Mouse (Mus musculus) heart, postnatal 0 days (tissue): ENCODE results near the gene Gramd2. TPM values are rescaled to one million over a fixed set of nuclear protein-coding genes. Genes with fewer than 3 reads are reported as not detected.

Source experiments
- ATAC-seq: fragments of 200-750 bp; cut with Nextera tagmentation; 2 replicates; pipeline ENCODE4 v1.8.0; 2017; ENCODE audit warnings: low read depth, moderate number of reproducible peaks, moderate library complexity; ENCODE audit not compliant: insufficient read depth
- DNase-seq: peaks from one replicate; pipeline ENCODE4 v3.0.0-alpha.2; 2016; ENCODE audit warnings: low spot score
- H3K27ac ChIP-seq: fragments of 300-500 bp; sonication (generic); 2 replicates; pipeline ENCODE4 v1.5.1; 2014; ENCODE audit warnings: low read depth, mild to moderate bottlenecking
- H3K27me3 ChIP-seq: fragments of 300-500 bp; sonication (generic); 2 replicates; pipeline ENCODE4 v1.6.1; 2014; ENCODE audit warnings: low read length, mixed read lengths; ENCODE audit not compliant: control insufficient read depth, insufficient read depth
- H3K36me3 ChIP-seq: fragments of 300-500 bp; sonication (generic); replicated peaks from 2 replicates; pipeline ENCODE4 v1.6.1; 2014; ENCODE audit warnings: low read length, mixed read lengths; ENCODE audit not compliant: control insufficient read depth, insufficient read depth
- H3K4me1 ChIP-seq: fragments of 300-500 bp; sonication (generic); 2 replicates; pipeline ENCODE4 v1.6.1; 2014; ENCODE audit warnings: antibody characterized with exemption; ENCODE audit not compliant: control insufficient read depth, insufficient read depth
- H3K4me2 ChIP-seq: fragments of 300-500 bp; sonication (generic); 2 replicates; pipeline ENCODE4 v1.6.1; 2014; ENCODE audit warnings: low read depth, mild to moderate bottlenecking, low read length, moderate library complexity
- H3K4me3 ChIP-seq: fragments of 300-500 bp; sonication (generic); 2 replicates; pipeline ENCODE4 v1.5.1; 2014; ENCODE audit warnings: low read depth, low read length
- H3K9ac ChIP-seq: fragments of 300-500 bp; sonication (generic); replicated peaks from 2 replicates; pipeline ENCODE4 v1.6.1; 2014; ENCODE audit warnings: low read depth, low read length, mixed read lengths
- H3K9me3 ChIP-seq: fragments of 300-500 bp; sonication (generic); replicated peaks from 2 replicates; pipeline ENCODE4 v1.6.1; 2016; ENCODE audit warnings: low read length; ENCODE audit not compliant: control insufficient read depth
- CTCF ChIP-seq: IDR thresholded peaks from 2 replicates; pipeline ENCODE4 v1.5.1; 2016; ENCODE audit warnings: antibody characterized with exemption, control low read depth, low read depth
- EP300 ChIP-seq: IDR thresholded peaks from 2 replicates; pipeline ENCODE4 v1.6.1; 2016; ENCODE audit warnings: antibody characterized with exemption, low read depth
- WGBS: fragments of 180-500 bp; shearing (Covaris S2); extraction: QIAGEN DNeasy Blood & Tissue Kit; methylation state at CpG from one replicate; pipeline ENCODE4 v1.1.7; 2014; 5-methylcytosine and 5-hydroxymethylcytosine counted together
- polyA plus RNA-seq: library from polyadenylated mRNA; unstranded; fragments of >200 nt; fragmentation: Nextera tagmentation; extraction: Ambion mirVana; gene quantifications from 2 replicates; pipeline ENCODE4 v1.2.1, GENCODE M21; 2015
- total RNA-seq: library from RNA; depleted of rRNA; stranded (reverse); fragments of >200 nt; gene quantifications from 2 replicates; pipeline ENCODE4 v1.2.3, GENCODE M21; 2014; ENCODE audit warnings: low replicate concordance

The Gramd2 gene
- total and polyA plus RNA-seq, 2 experiments from 2014 or later: 0.16 TPM; not detected in 1

GRCm38 (mm10) chr9:59659036-59660026, 20.6 kb upstream of the Gramd2 start:
- H3K9ac ChIP-seq: no peak overlapping the region; the same call in 1 of the 2 replicates
- ATAC-seq (0 out of 2 replicates have a peak, but pooled peaks have one; percentile 22), DNase-seq (peak; percentile 86)
- TF ChIP-seq EP300: no peak
- TF ChIP-seq CTCF: peak; percentile 73
- H3K4me1 ChIP-seq: peaks cover 57% of the 10 kb centered on the region
- WGBS: 11% methylated on average over 14 of the region's 14 CpGs
- H3K36me3 ChIP-seq: peaks cover 4% of the 10 kb centered on the region; the same call in 1 of the 2 replicates
- H3K27me3 ChIP-seq: no peaks in the 10 kb centered on the region
- H3K4me2 ChIP-seq: peak overlapping the region; percentile 63
- peak overlapping the region; percentile 90 for H3K4me3 ChIP-seq
- peak overlapping the region; percentile 98 for H3K27ac ChIP-seq
- H3K9me3 ChIP-seq: no peaks in the 10 kb centered on the region

DNA sequence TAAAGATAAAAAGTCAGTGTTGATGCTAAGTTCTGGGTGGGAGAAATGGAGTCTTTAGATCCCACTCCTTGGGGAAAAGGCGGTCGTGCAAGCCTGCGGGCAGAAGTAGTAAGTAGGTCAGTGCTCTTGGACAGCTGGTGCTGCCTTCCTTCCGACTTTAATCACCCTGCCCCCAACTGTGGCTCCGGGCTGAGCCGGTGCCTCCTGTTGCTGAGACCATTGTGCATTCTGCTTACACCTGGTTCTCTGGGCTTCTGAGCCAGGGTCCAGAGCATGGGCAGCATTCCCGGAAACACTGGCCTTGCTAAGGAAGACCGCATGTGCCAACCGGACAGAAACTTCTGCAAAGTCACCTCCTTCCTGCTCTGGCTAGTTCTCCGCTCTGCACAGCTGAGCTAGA, 19.5 kb upstream of the Gramd2 start:
- DNase-seq (no peak), ATAC-seq (no peak)
- no peaks in the 10 kb centered on the region for H3K27me3 ChIP-seq
- peaks cover 61% of the 10 kb centered on the region for H3K4me1 ChIP-seq
- H3K36me3 ChIP-seq: peaks cover 8% of the 10 kb centered on the region
- H3K27ac ChIP-seq: peak overlapping the region; percentile 98
- H3K4me3 ChIP-seq: peak overlapping the region; percentile 90
- 15% methylated on average over 10 of the region's 10 CpGs for WGBS
- no peak for TF ChIP-seq EP300
- TF ChIP-seq CTCF: no peak
- peak overlapping the region; percentile 4; the same call in 1 of the 2 replicates for H3K9ac ChIP-seq
- no peaks in the 10 kb centered on the region for H3K9me3 ChIP-seq
- peak overlapping the region; percentile 63 for H3K4me2 ChIP-seq

- peak overlapping the region; percentile 63 for H3K4me2 ChIP-seq
- peaks cover 18% of the 10 kb centered on the region for H3K36me3 ChIP-seq
- H3K9ac ChIP-seq: 0 out of 2 replicates have a peak overlapping the region, but pooled peaks have one; percentile 4
- ATAC-seq (no peak), DNase-seq (no peak)
- H3K9me3 ChIP-seq: no peaks in the 10 kb centered on the region
- peaks cover 59% of the 10 kb centered on the region for H3K4me1 ChIP-seq
- no peak overlapping the region for H3K4me3 ChIP-seq
- WGBS: 26% methylated on average over 6 of the region's 6 CpGs
- TF ChIP-seq EP300 (no peak), CTCF (no peak)
- no peaks in the 10 kb centered on the region for H3K27me3 ChIP-seq
- H3K27ac ChIP-seq: peak overlapping the region; percentile 98
Observed at GRCm38 (mm10) chr9:59661298-59661975, 18.5 kb upstream of the Gramd2 start.

GRCm38 (mm10) chr9:59663226-59663625, 16.7 kb upstream of the Gramd2 start:
- Histone ChIP-seq H3K36me3 (peaks cover 35% of the 10 kb centered on the region), H3K9ac (no peak overlapping the region), H3K9me3 (no peaks in the 10 kb centered on the region), H3K4me2 (no peak overlapping the region), H3K4me1 (peaks cover 69% of the 10 kb centered on the region), H3K4me3 (no peak overlapping the region), H3K27ac (peak overlapping the region; percentile 98), H3K27me3 (no peaks in the 10 kb centered on the region)
- ATAC-seq (no peak), DNase-seq (no peak)
- 52% methylated on average over 7 of the region's 7 CpGs for WGBS
- TF ChIP-seq EP300: no peak

DNA sequence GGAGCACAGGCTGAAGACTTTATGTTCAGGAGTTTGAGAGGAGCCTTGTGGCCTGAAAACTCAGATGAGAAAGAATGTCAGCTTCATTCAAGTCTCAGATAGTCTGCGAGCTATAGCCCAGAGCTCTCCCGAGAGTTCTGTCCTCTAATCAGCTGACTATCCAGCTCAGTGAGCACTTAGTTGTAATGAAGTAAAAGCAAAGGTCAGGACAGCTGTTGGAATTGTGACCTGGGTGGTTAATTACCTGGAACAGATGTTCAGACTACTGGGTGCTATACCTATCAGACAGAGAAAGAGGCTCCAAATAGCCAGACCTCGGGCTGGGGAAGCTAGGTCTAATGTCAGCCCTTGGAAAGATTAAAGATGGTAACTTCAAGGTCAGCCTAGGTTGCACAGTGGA, 16.0 kb upstream of the Gramd2 start:
- Histone ChIP-seq H3K27me3 (no peaks in the 10 kb centered on the region), H3K36me3 (peaks cover 43% of the 10 kb centered on the region), H3K4me1 (peaks cover 62% of the 10 kb centered on the region), H3K27ac (peak overlapping the region; percentile 98), H3K4me2 (no peak overlapping the region), H3K9ac (no peak overlapping the region), H3K4me3 (no peak overlapping the region), H3K9me3 (no peaks in the 10 kb centered on the region)
- no peak for TF ChIP-seq CTCF
- no peak for TF ChIP-seq EP300
- WGBS: 31% methylated on average over 3 of the region's 3 CpGs
- DNase-seq (no peak), ATAC-seq (no peak)
